Mouse (Mus musculus): ENCODE measurements at regions not wholly inside any gene's neighbourhood (a gene's known extent, or its start where the extent isn't known, plus 50 kb on each side); places are given as distances from the start of the nearest gene placed in this dataset.

DNA sequence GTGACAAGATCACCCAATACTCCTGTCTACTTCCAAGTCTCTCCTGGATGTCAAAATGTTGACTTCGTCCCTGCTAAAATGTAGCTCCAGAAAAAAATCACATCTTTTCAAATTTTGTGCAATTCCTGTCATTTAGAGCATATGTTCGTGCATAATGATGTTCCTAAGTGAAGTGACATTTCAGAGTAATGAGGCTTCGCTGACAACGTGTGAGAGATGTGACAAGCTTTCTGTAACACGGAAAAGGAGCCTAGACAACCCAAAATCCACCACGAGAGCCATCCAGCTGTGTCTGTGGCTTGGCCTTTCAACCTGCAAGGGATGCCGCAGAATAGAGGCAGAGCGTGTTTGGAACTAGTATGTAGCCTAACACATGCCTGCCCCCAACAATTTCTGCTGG lies 438.1 kb upstream of the Fam19a5 start:
- H3K27me3 ChIP-seq (ENCODE audit: control insufficient read depth, insufficient read depth, low read length) = no peaks in the 10 kb centered on the region
- no peak overlapping the region for H3K27ac ChIP-seq (ENCODE audit: insufficient read depth, low read length)
- TF ChIP-seq CTCF (IDR thresholded peaks at IDR 0.05; ENCODE audit: borderline replicate concordance, insufficient read depth, low read depth, low read length) = no peak
- TF ChIP-seq POLR2A (IDR thresholded peaks at IDR 0.05; ENCODE audit: borderline replicate concordance, insufficient read depth, low read length) = no peak
- H3K4me1 ChIP-seq (ENCODE audit: control insufficient read depth, insufficient read depth, low read length) = peaks cover 19% of the 10 kb centered on the region
- no peak overlapping the region for H3K4me3 ChIP-seq (replicated peaks; ENCODE audit: insufficient read depth, low read depth, low read length)
- no peak for DNase-seq
- WGBS = 93% methylated on average over 8 of the region's 8 CpGs

DNA sequence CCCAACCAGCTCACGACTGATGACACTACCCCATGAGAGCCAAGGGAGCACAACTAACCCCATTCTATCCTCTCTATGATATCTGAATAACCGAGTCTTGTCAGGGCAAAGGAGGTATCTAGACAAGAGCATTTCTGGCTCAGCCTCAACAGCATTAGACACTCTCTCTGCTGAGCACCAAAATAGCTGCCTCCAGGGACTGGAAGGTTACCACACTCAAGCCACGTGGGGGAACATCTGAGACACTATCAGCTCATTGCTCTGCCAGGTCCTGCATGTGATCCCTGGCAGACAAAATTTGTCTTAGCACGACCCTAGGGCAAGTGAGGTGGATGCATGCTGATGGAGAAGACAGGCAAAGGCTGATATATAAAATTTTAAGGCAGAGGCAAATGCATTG lies 436.4 kb upstream of the Fam19a5 start:
- DNase-seq = no peak
- no peak overlapping the region for H3K27ac ChIP-seq (ENCODE audit: insufficient read depth, low read length)
- no peaks in the 10 kb centered on the region for H3K27me3 ChIP-seq (ENCODE audit: control insufficient read depth, insufficient read depth, low read length)
- WGBS = 40% methylated on average over 4 of the region's 4 CpGs
- peaks cover 19% of the 10 kb centered on the region for H3K4me1 ChIP-seq (ENCODE audit: control insufficient read depth, insufficient read depth, low read length)
- no peak for TF ChIP-seq CTCF (IDR thresholded peaks at IDR 0.05; ENCODE audit: borderline replicate concordance, insufficient read depth, low read depth, low read length)
- TF ChIP-seq POLR2A (IDR thresholded peaks at IDR 0.05; ENCODE audit: borderline replicate concordance, insufficient read depth, low read length) = no peak
- H3K4me3 ChIP-seq (replicated peaks; ENCODE audit: insufficient read depth, low read depth, low read length) = no peak overlapping the region

DNA sequence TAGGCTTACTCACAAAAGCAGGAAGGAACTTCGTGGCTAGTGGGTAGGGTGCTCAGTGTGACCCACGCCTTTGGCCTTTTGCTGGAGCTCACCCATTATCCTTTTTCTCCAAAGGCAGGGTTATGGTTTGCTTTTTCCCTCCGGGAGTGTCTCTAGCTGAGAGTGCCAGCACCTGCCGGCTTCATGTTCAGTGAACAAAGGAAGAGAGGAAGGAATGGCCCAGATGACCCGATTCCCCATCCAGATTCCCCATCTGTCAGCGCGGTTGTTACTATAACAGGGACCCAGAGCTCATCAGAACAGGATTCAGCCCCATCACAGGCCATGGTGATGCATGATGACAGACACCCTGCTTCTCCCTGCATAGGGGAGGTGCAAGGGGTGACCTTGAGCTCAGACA lies 435.7 kb upstream of the Fam19a5 start:
- WGBS = 31% methylated on average over 7 of the region's 7 CpGs
- Histone ChIP-seq H3K27me3 (ENCODE audit: control insufficient read depth, insufficient read depth, low read length) (no peaks in the 10 kb centered on the region), H3K27ac (ENCODE audit: insufficient read depth, low read length) (no peak overlapping the region), H3K4me3 (replicated peaks; ENCODE audit: insufficient read depth, low read depth, low read length) (no peak overlapping the region), H3K4me1 (ENCODE audit: control insufficient read depth, insufficient read depth, low read length) (peaks cover 19% of the 10 kb centered on the region)
- TF ChIP-seq CTCF (IDR thresholded peaks at IDR 0.05; ENCODE audit: borderline replicate concordance, insufficient read depth, low read depth, low read length) (no peak), POLR2A (IDR thresholded peaks at IDR 0.05; ENCODE audit: borderline replicate concordance, insufficient read depth, low read length) (no peak)
- peak; percentile 41 to 54 for DNase-seq

DNA sequence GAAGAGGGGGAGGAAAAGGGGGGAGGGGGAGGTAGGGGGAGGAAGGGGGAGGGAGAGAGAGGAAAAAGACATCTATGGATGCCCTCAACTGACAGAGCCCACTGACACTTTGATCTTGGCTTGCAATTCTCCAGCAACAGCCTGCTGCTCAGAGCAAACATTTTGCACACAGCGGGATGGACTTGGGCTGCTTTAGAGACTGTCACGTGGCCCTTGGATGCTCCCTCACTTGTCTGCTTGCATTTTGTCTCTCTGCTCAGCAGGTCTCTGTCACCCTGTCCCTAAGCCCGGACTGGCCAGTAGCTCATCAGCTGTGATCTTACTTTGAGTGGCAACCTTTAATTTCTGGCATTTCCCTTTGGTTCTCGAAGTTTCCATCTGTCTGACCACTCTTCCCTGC lies 421.4 kb upstream of the Fam19a5 start:
- 8% methylated on average over 4 of the region's 4 CpGs for WGBS
- TF ChIP-seq POLR2A (IDR thresholded peaks at IDR 0.05; ENCODE audit: borderline replicate concordance, insufficient read depth, low read length) = no peak
- no peak for TF ChIP-seq CTCF (IDR thresholded peaks at IDR 0.05; ENCODE audit: borderline replicate concordance, insufficient read depth, low read depth, low read length)
- Histone ChIP-seq H3K27ac (ENCODE audit: insufficient read depth, low read length) (no peak overlapping the region), H3K4me3 (replicated peaks; ENCODE audit: insufficient read depth, low read depth, low read length) (no peak overlapping the region), H3K4me1 (ENCODE audit: control insufficient read depth, insufficient read depth, low read length) (peaks cover 12% of the 10 kb centered on the region), H3K27me3 (ENCODE audit: control insufficient read depth, insufficient read depth, low read length) (no peaks in the 10 kb centered on the region)
- peak; percentile 35 to 45 for DNase-seq

DNA sequence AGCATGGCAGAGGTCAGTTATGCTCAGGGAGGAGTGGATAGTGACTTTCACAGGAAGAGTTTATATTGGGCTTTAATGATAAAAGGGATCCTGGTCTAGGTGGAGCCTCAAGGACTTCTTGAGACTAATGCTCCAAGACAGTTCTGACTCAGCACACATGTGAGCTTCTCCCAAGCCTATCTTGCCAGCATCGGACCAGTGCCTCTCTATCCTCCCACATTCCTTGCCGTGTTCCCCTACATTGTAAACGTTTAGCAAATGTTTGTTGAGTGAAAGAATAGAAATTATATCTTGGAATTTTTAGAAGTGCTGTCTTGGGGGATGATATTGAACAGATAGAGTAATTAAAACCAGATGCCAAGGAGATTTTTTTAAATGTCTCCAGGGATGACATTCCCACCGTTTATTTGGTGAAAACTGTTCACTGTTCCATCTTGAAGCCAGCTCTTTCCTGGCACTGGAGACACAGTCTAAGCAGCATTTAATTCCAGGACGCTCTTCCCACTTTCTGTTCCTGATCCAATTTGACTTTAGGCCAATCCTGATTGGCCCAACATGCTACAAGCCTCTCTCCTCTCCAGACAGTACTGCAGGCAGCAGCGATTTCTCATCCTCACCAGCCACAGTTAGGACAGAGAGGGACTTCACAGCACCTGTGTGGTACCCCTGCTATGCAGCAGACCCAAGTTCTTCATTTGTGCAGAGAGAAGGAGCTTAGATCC lies 418.5 kb upstream of the Fam19a5 start:
- DNase-seq = peak; percentile 45 to 79
- 22% methylated on average over 6 of the region's 6 CpGs for WGBS
- H3K27me3 ChIP-seq (ENCODE audit: control insufficient read depth, insufficient read depth, low read length) = no peaks in the 10 kb centered on the region
- H3K4me3 ChIP-seq (replicated peaks; ENCODE audit: insufficient read depth, low read depth, low read length) = no peak overlapping the region
- TF ChIP-seq POLR2A (IDR thresholded peaks at IDR 0.05; ENCODE audit: borderline replicate concordance, insufficient read depth, low read length) (no peak), CTCF (IDR thresholded peaks at IDR 0.05; ENCODE audit: borderline replicate concordance, insufficient read depth, low read depth, low read length) (no peak)
- no peak overlapping the region for H3K27ac ChIP-seq (ENCODE audit: insufficient read depth, low read length)
- H3K4me1 ChIP-seq (ENCODE audit: control insufficient read depth, insufficient read depth, low read length) = peaks cover 12% of the 10 kb centered on the region

DNA sequence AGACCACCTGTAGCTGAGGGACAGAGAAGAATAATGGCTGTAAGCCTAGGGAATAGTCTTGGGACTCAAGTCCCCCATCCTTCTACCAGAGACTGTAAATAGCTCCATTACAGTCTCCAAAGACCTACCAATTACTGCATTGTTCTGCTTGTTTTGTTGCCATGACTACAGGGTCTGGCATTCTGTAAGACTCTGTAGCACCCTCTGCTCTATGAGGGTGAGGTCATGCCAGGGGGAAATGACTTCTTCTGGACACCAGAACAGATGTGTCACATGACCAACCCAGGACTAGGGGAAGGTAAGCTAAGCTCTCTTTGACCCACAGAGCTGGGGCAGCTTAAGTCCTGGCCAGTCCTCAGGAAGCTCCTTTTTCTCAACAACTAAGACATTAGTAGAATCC lies 405.2 kb upstream of the Fam19a5 start:
- Histone ChIP-seq H3K27ac (ENCODE audit: insufficient read depth, low read length) (no peak overlapping the region), H3K4me1 (ENCODE audit: control insufficient read depth, insufficient read depth, low read length) (no peaks in the 10 kb centered on the region)
- no peak for TF ChIP-seq POLR2A (IDR thresholded peaks at IDR 0.05; ENCODE audit: borderline replicate concordance, insufficient read depth, low read length)
- TF ChIP-seq CTCF (IDR thresholded peaks at IDR 0.05; ENCODE audit: borderline replicate concordance, insufficient read depth, low read depth, low read length) = no peak

DNA sequence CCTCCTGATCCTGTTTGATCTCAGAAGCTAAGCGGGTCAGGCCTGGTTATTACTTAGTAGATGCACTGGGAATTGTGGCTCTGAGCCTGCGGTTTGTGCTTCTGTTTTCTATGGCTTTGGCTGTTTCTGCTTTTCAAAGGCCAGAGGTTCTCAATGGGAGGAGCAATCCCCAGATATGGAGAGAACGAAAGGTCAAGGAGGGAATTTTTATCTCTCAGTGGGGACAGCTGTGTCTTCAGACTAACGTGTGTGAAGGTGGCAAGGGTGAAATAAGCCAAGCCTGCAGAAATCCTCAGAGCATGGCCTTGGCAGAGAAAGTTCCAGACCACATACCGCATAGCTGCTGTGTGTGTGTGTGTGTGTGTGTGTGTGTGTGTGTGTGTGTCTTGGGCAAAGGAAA lies 375.0 kb upstream of the Fam19a5 start:
- Histone ChIP-seq H3K27ac (ENCODE audit: insufficient read depth, low read length) (no peak overlapping the region), H3K4me1 (ENCODE audit: control insufficient read depth, insufficient read depth, low read length) (no peaks in the 10 kb centered on the region), H3K4me3 (replicated peaks; ENCODE audit: insufficient read depth, low read depth, low read length) (no peak overlapping the region), H3K27me3 (ENCODE audit: control insufficient read depth, insufficient read depth, low read length) (no peaks in the 10 kb centered on the region)
- no peak for DNase-seq
- WGBS = 90% methylated on average over 5 of the region's 5 CpGs
- TF ChIP-seq POLR2A (IDR thresholded peaks at IDR 0.05; ENCODE audit: borderline replicate concordance, insufficient read depth, low read length) (no peak), CTCF (IDR thresholded peaks at IDR 0.05; ENCODE audit: borderline replicate concordance, insufficient read depth, low read depth, low read length) (no peak)

More for the DNA sequence above, 405.2 kb upstream of the Fam19a5 start:
- no peak overlapping the region for H3K4me3 ChIP-seq (replicated peaks; ENCODE audit: insufficient read depth, low read depth, low read length)
- no peak for DNase-seq
- H3K27me3 ChIP-seq (ENCODE audit: control insufficient read depth, insufficient read depth, low read length) = no peaks in the 10 kb centered on the region

DNA sequence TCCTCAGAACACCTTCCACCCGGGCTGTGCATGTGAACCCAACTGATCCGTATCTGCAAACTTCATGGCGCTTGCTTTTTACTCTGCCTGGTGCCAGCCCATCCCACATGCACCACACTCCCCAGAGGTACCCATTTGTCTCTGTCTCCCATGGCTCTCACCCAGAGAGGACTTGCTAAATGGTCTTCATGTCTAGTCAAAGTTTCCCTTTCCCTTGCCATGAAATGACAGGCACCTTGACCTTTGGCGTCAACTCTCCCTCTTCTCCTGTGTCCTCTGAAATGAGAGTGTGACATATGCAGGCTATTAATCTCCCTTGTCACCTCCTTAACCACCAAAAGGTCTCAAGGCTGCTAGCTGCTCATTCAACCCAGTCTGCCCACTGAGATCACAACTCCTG lies 373.2 kb upstream of the Fam19a5 start:
- TF ChIP-seq CTCF (IDR thresholded peaks at IDR 0.05; ENCODE audit: borderline replicate concordance, insufficient read depth, low read depth, low read length) = no peak
- no peak for TF ChIP-seq POLR2A (IDR thresholded peaks at IDR 0.05; ENCODE audit: borderline replicate concordance, insufficient read depth, low read length)
- Histone ChIP-seq H3K27me3 (ENCODE audit: control insufficient read depth, insufficient read depth, low read length) (no peaks in the 10 kb centered on the region), H3K4me1 (ENCODE audit: control insufficient read depth, insufficient read depth, low read length) (no peaks in the 10 kb centered on the region), H3K4me3 (replicated peaks; ENCODE audit: insufficient read depth, low read depth, low read length) (no peak overlapping the region), H3K27ac (ENCODE audit: insufficient read depth, low read length) (no peak overlapping the region)
- DNase-seq = no peak
- WGBS = 88% methylated on average over 4 of the region's 4 CpGs

Measured in cerebellum, adult 2 months (tissue).